ENCODE assay signal across 31 mouse cellular contexts in the genomic region with DNA sequence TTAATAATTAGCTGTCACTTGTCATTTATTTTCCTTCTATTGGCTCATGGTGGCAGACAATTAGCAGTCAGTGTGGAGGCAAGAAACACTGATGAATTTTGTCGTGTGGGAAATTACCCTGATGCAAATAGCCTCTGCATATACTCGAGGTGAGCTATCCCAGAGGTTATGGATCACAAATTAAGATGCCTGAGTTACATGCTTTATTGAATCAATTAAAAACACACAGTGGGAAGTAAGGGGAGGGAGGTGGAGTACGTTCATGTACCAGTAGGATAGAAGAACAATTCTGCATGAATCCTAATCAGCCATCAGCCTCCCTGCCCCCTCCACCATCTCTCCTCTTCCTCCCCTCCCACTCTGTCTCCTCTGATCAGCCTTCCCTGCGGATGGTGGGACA.
DNase-seq lines count a peak whose midpoint lies in the region; ATAC-seq and TF ChIP-seq lines count a peak whose summit lies in the region.
"Had no signal": no experiment of that assay in that cellular context is flagged by ENCODE, and none has a peak within 500 bp of the region (broad histone marks: within the 10 kb centered on the region; RNA-seq: fewer than 3 reads in every experiment).

No protein-coding gene starts in this region.

- H3K9ac ChIP-seq in forebrain, embryonic 13.5 days: no peak overlapping the region
- H3K9ac ChIP-seq in forebrain, embryonic 14.5 days (ENCODE audit: low read length): no peak overlapping the region
- H3K9ac ChIP-seq in midbrain, embryonic 13.5 days (replicated peaks): no peak overlapping the region
- H3K9ac ChIP-seq in midbrain, postnatal 0 days (replicated peaks; ENCODE audit: low read length, poor library complexity, severe bottlenecking): no peak overlapping the region
- no peak overlapping the region for H3K9ac ChIP-seq in hindbrain, embryonic 16.5 days (ENCODE audit: low read depth, low read length)
- H3K9ac ChIP-seq in neural tube, embryonic 13.5 days: no peak overlapping the region
- H3K9ac ChIP-seq: embryonic facial prominence, embryonic 12.5 days; heart, embryonic 12.5 days; limb, embryonic 12.5 days; lung, embryonic 15.5 days had no signal

- no peak for TF ChIP-seq CTCF in midbrain, postnatal 0 days (IDR thresholded peaks at IDR 0.05)

- H3K36me3 ChIP-seq in forebrain, embryonic 13.5 days (ENCODE audit: poor library complexity, severe bottlenecking): no peaks in the 10 kb centered on the region
- no peaks in the 10 kb centered on the region for H3K36me3 ChIP-seq in forebrain, embryonic 14.5 days (ENCODE audit: control insufficient read depth, insufficient read depth, low read length)
- H3K36me3 ChIP-seq in midbrain, embryonic 13.5 days: no peaks in the 10 kb centered on the region
- no peaks in the 10 kb centered on the region for H3K36me3 ChIP-seq in midbrain, postnatal 0 days (ENCODE audit: insufficient read depth, low read length)
- H3K36me3 ChIP-seq in hindbrain, embryonic 16.5 days (ENCODE audit: control insufficient read depth, insufficient read depth, low read length): no peaks in the 10 kb centered on the region
- H3K36me3 ChIP-seq in neural tube, embryonic 13.5 days: no peaks in the 10 kb centered on the region
- H3K36me3 ChIP-seq: embryonic facial prominence, embryonic 12.5 days; G1E; heart, embryonic 12.5 days; limb, embryonic 12.5 days; lung, embryonic 15.5 days had no signal

- no peaks in the 10 kb centered on the region for H3K9me3 ChIP-seq in forebrain, embryonic 13.5 days (replicated peaks)
- H3K9me3 ChIP-seq in forebrain, embryonic 14.5 days (replicated peaks; ENCODE audit: control insufficient read depth, low read length): no peaks in the 10 kb centered on the region
- H3K9me3 ChIP-seq in midbrain, embryonic 13.5 days: no peaks in the 10 kb centered on the region
- H3K9me3 ChIP-seq in midbrain, postnatal 0 days (ENCODE audit: low read length): no peaks in the 10 kb centered on the region
- H3K9me3 ChIP-seq in hindbrain, embryonic 16.5 days (ENCODE audit: control insufficient read depth, low read length): no peaks in the 10 kb centered on the region
- no peaks in the 10 kb centered on the region for H3K9me3 ChIP-seq in neural tube, embryonic 13.5 days
- H3K9me3 ChIP-seq: embryonic facial prominence, embryonic 12.5 days; G1E; heart, embryonic 12.5 days; limb, embryonic 12.5 days; lung, embryonic 15.5 days; megakaryocyte, embryonic 14.5 days had no signal

- peaks cover 8% of the 10 kb centered on the region for H3K4me1 ChIP-seq in forebrain, embryonic 13.5 days
- no peaks in the 10 kb centered on the region for H3K4me1 ChIP-seq in forebrain, embryonic 14.5 days (ENCODE audit: control insufficient read depth, insufficient read depth, low read length)
- H3K4me1 ChIP-seq in midbrain, embryonic 13.5 days (replicated peaks): peaks cover 30% of the 10 kb centered on the region
- H3K4me1 ChIP-seq in midbrain, postnatal 0 days (ENCODE audit: insufficient read depth, low read length): peaks cover 7% of the 10 kb centered on the region; the same call in 1 of the 2 replicates
- H3K4me1 ChIP-seq in hindbrain, embryonic 16.5 days (ENCODE audit: control insufficient read depth, insufficient read depth, low read depth, low read length): no peaks in the 10 kb centered on the region
- H3K4me1 ChIP-seq in neural tube, embryonic 13.5 days (replicated peaks): peaks cover 11% of the 10 kb centered on the region
- H3K4me1 ChIP-seq: embryonic facial prominence, embryonic 12.5 days; lung, embryonic 15.5 days; megakaryocyte, embryonic 14.5 days had no signal

- H3K4me3 ChIP-seq in forebrain, embryonic 13.5 days: no peak overlapping the region
- no peak overlapping the region for H3K4me3 ChIP-seq in forebrain, embryonic 14.5 days (ENCODE audit: low read depth, low read length)
- no peak overlapping the region for H3K4me3 ChIP-seq in midbrain, embryonic 13.5 days (replicated peaks)
- no peak overlapping the region for H3K4me3 ChIP-seq in midbrain, postnatal 0 days (ENCODE audit: low read depth, low read length)
- H3K4me3 ChIP-seq in hindbrain, embryonic 16.5 days (ENCODE audit: low read length): no peak overlapping the region
- no peak overlapping the region for H3K4me3 ChIP-seq in neural tube, embryonic 13.5 days
- H3K4me3 ChIP-seq: embryonic facial prominence, embryonic 12.5 days; gastrocnemius, adult 2 months; heart, adult 2 months; heart, embryonic 12.5 days; layer of hippocampus, adult 2 months; left cerebral cortex, adult 2 months; limb, embryonic 12.5 days; lung, embryonic 15.5 days; megakaryocyte, embryonic 14.5 days had no signal

- no peaks in the 10 kb centered on the region for H3K27me3 ChIP-seq in forebrain, embryonic 13.5 days
- H3K27me3 ChIP-seq in forebrain, embryonic 14.5 days (replicated peaks; ENCODE audit: control insufficient read depth, insufficient read depth, low read length): no peaks in the 10 kb centered on the region
- H3K27me3 ChIP-seq in midbrain, embryonic 13.5 days: no peaks in the 10 kb centered on the region
- H3K27me3 ChIP-seq in midbrain, postnatal 0 days (ENCODE audit: insufficient read depth, low read length): no peaks in the 10 kb centered on the region
- no peaks in the 10 kb centered on the region for H3K27me3 ChIP-seq in hindbrain, embryonic 16.5 days (replicated peaks; ENCODE audit: control insufficient read depth, insufficient read depth, low read length)
- H3K27me3 ChIP-seq in neural tube, embryonic 13.5 days: no peaks in the 10 kb centered on the region
- H3K27me3 ChIP-seq: embryonic facial prominence, embryonic 12.5 days; heart, embryonic 12.5 days; limb, embryonic 12.5 days; lung, embryonic 15.5 days; megakaryocyte, embryonic 14.5 days had no signal

- no peak overlapping the region for H3K4me2 ChIP-seq in forebrain, embryonic 13.5 days
- no peak overlapping the region for H3K4me2 ChIP-seq in forebrain, embryonic 14.5 days (ENCODE audit: low read length)
- H3K4me2 ChIP-seq in midbrain, embryonic 13.5 days (replicated peaks): no peak overlapping the region
- no peak overlapping the region for H3K4me2 ChIP-seq in midbrain, postnatal 0 days (ENCODE audit: low read depth, low read length, poor library complexity, severe bottlenecking)
- no peak overlapping the region for H3K4me2 ChIP-seq in hindbrain, embryonic 16.5 days (ENCODE audit: low read length)
- no peak overlapping the region for H3K4me2 ChIP-seq in neural tube, embryonic 13.5 days
- H3K4me2 ChIP-seq: embryonic facial prominence, embryonic 12.5 days; heart, embryonic 12.5 days; limb, embryonic 12.5 days; lung, embryonic 15.5 days had no signal

- DNase-seq in forebrain, embryonic 14.5 days (ENCODE audit: low spot score): no peak
- no peak for DNase-seq in midbrain, postnatal 0 days (ENCODE audit: low spot score)
- DNase-seq in cerebellum, postnatal 25 days: no peak
- DNase-seq: adrenal gland, postnatal 10 days; cerebellum, adult 11 months; cerebellum, adult 9-10 months; embryo, embryonic 11 days; gastrocnemius, adult 2 months; gastrocnemius, postnatal 36 days; heart, adult 2 months; heart, postnatal 4 days; kidney, adult 18-20 months; kidney, postnatal 36 days; lung, postnatal 4 days; right cerebral cortex, postnatal 4 days; thymus, adult 2 months; thymus, postnatal 36 days had no signal

- 32% methylated on average over 4 of the region's 4 CpGs for WGBS in forebrain, embryonic 13.5 days
- WGBS in forebrain, embryonic 14.5 days: 24% methylated on average over 4 of the region's 4 CpGs
- WGBS in midbrain, embryonic 13.5 days: 43% methylated on average over 4 of the region's 4 CpGs
- WGBS in midbrain, postnatal 0 days: 35% methylated on average over 4 of the region's 4 CpGs
- 24% methylated on average over 4 of the region's 4 CpGs for WGBS in hindbrain, embryonic 16.5 days
- WGBS in neural tube, embryonic 13.5 days: 39% methylated on average over 4 of the region's 4 CpGs

- ATAC-seq in forebrain, embryonic 13.5 days: 0 out of 2 replicates have a peak, but pooled peaks have one; percentile 27
- ATAC-seq in forebrain, embryonic 14.5 days: no peak
- peak; percentile 83 for ATAC-seq in midbrain, embryonic 13.5 days
- ATAC-seq in midbrain, postnatal 0 days (ENCODE audit: low FRiP score): no peak
- peak; percentile 75 for ATAC-seq in hindbrain, embryonic 16.5 days
- ATAC-seq in neural tube, embryonic 13.5 days (ENCODE audit: low read depth): peak; percentile 86
- ATAC-seq in granulocyte monocyte progenitor cell, adult 5-6 weeks (replicated peaks; ENCODE audit: poor library complexity, severe bottlenecking): no peak
- ATAC-seq: Patski had no signal

- no peak overlapping the region; the same call in 1 of the 2 replicates for H3K27ac ChIP-seq in forebrain, embryonic 13.5 days
- H3K27ac ChIP-seq in forebrain, embryonic 14.5 days (ENCODE audit: low read depth, low read length): no peak overlapping the region
- H3K27ac ChIP-seq in midbrain, embryonic 13.5 days: peak overlapping the region; percentile 27
- H3K27ac ChIP-seq in midbrain, postnatal 0 days (ENCODE audit: low read depth, low read length): no peak overlapping the region
- H3K27ac ChIP-seq in hindbrain, embryonic 16.5 days (ENCODE audit: low read depth, low read length): no peak overlapping the region
- H3K27ac ChIP-seq in neural tube, embryonic 13.5 days (replicated peaks): 0 out of 2 replicates have a peak overlapping the region, but pooled peaks have one; percentile 56
- H3K27ac ChIP-seq: embryonic facial prominence, embryonic 12.5 days; gastrocnemius, adult 2 months; heart, adult 2 months; layer of hippocampus, adult 2 months; left cerebral cortex, adult 2 months; limb, embryonic 12.5 days; lung, embryonic 15.5 days had no signal

Comparison
In these comparisons a context has a peak if more than half of its experiments do, and no peak if none do; other contexts are left out.
1. ATAC-seq: peak in forebrain, embryonic 13.5 days (single experiment), midbrain, embryonic 13.5 days (single experiment), hindbrain, embryonic 16.5 days (single experiment) and neural tube, embryonic 13.5 days (single experiment); none in forebrain, embryonic 14.5 days (single experiment), midbrain, postnatal 0 days (single experiment) and granulocyte monocyte progenitor cell, adult 5-6 weeks (single experiment).
2. H3K27ac ChIP-seq: peak in midbrain, embryonic 13.5 days (single experiment) and neural tube, embryonic 13.5 days (single experiment); none in forebrain, embryonic 13.5 days (single experiment), forebrain, embryonic 14.5 days (single experiment), midbrain, postnatal 0 days (single experiment) and hindbrain, embryonic 16.5 days (single experiment).